Mouse (Mus musculus): ENCODE results near the gene Rad23b. TPM values are rescaled to one million over a fixed set of nuclear protein-coding genes. Genes with fewer than 3 reads are reported as not detected.
"Not testable (repeated sequence)": the region's sequence is repeated elsewhere in the genome, so short reads cannot be mapped to it uniquely, and the experiment has no call there.

Gene Rad23b
- polyA plus RNA-seq, 1 experiment from 2014 or later = 167 TPM

- Histone ChIP-seq H3K36me3 (ENCODE audit: inconsistent target) (peaks cover 12% of the 10 kb centered on the region; the same call in 1 of the 2 replicates), H3K79me2 (ENCODE audit: inconsistent target) (peaks cover 12% of the 10 kb centered on the region; the same call in 1 of the 2 replicates), H3K4me3 (ENCODE audit: inconsistent target) (no peak overlapping the region), H3K27ac (peak overlapping the region; percentile 48)
- 20% methylated on average over 2 of the region's 2 CpGs for WGBS (ENCODE audit: missing documents)
Observed at GRCm38 (mm10) chr4:55386768-55387167, 36.9 kb downstream of the Rad23b start.

DNA sequence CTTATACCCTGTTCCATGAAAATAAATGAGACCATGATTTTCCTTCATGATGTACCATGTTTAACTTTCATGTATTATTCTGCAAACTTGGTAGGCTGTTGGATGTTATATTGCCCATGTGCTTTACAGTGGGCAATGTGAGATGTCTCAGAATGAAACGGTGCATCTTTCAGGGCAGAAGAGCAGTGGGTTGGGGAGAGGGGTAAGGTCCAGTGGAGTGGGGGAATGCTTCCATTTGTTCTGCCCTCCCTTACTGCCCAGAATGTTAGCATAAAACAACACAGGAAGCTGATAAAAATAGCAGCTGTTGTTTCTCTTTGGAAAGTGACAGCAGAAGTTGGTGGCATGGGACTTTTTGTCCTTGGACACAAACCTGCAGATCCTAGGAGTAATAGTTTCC lies 41.6 kb downstream of the Rad23b start:
- Histone ChIP-seq H3K4me3 (ENCODE audit: inconsistent target) (no peak overlapping the region), H3K36me3 (ENCODE audit: inconsistent target) (no peaks in the 10 kb centered on the region), H3K79me2 (ENCODE audit: inconsistent target) (peaks cover 12% of the 10 kb centered on the region; the same call in 1 of the 2 replicates), H3K27ac (peak overlapping the region; percentile 34)
- 100% methylated on average over 1 of the region's 1 CpGs for WGBS (ENCODE audit: missing documents)

GRCm38 (mm10) chr4:55392445-55392844 lies 42.6 kb downstream of the Rad23b start:
- no peaks in the 10 kb centered on the region for H3K36me3 ChIP-seq (ENCODE audit: inconsistent target)
- no peak overlapping the region for H3K4me3 ChIP-seq (ENCODE audit: inconsistent target)
- H3K79me2 ChIP-seq (ENCODE audit: inconsistent target) = peaks cover 12% of the 10 kb centered on the region; the same call in 1 of the 2 replicates
- WGBS (ENCODE audit: missing documents) = 92% methylated on average over 7 of the region's 7 CpGs
- H3K27ac ChIP-seq = no peak overlapping the region

DNA sequence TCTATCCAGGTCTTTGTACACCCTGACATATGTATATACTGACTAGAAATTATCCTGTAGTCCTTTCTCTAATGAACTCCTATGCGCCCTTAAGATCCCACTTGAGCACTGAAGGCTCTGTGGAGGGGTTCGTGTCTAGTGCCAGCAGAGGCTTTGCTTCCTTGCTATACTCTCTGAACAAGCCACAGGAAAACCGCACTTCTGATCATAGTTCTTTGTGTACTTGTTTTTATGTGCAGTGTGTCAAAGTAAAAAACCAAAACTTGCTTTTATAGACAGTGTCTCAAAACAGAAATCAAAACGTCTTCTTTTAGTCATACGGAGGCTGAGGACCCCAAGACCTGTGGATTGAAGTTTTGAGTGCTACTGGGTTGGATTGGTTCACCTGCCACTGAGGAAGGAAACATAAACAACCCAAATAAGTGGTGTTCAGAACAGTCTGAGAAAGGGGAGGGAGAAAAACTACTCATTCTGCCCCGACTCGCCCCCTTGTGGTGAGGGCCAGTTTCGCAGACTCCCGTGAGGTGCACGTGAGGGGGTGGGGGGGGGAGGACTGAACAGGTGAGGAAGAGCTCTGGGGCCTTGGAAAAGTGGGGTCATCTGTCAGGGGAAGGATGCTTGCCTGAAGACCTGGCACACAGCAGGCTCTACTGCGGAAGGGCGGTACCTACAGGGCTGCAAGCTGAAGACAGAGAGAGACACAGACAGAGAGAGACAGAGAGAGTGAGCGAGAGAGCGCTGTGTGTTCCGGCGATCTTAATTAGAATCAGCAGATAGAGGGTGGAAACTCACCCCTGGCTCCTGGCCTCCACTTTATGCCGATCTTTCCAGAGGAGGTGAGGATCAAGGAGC lies 48.3 kb downstream of the Rad23b start:
- Histone ChIP-seq H3K27ac (no peak overlapping the region), H3K79me2 (ENCODE audit: inconsistent target) (no peaks in the 10 kb centered on the region), H3K36me3 (ENCODE audit: inconsistent target) (no peaks in the 10 kb centered on the region), H3K4me3 (ENCODE audit: inconsistent target) (no peak overlapping the region)
- 31% methylated on average over 16 of the region's 17 CpGs for WGBS (ENCODE audit: missing documents)

- WGBS (ENCODE audit: missing documents) = 95% methylated on average over 11 of the region's 11 CpGs
- no peak overlapping the region for H3K4me3 ChIP-seq (ENCODE audit: inconsistent target)
- H3K79me2 ChIP-seq (ENCODE audit: inconsistent target) = no peaks in the 10 kb centered on the region
Observed at GRCm38 (mm10) chr4:55398901-55399300, 49.1 kb downstream of the Rad23b start.

GRCm38 (mm10) chr4:55405329-55405728 lies 55.5 kb downstream of the Rad23b start:
- Histone ChIP-seq H3K36me3 (ENCODE audit: inconsistent target) (no peaks in the 10 kb centered on the region), H3K27ac (no peak overlapping the region), H3K79me2 (ENCODE audit: inconsistent target) (no peaks in the 10 kb centered on the region), H3K4me3 (ENCODE audit: inconsistent target) (no peak overlapping the region)
- WGBS (ENCODE audit: missing documents) = 92% methylated on average over 3 of the region's 3 CpGs

More at GRCm38 (mm10) chr4:55398901-55399300, 49.1 kb downstream of the Rad23b start:
- Histone ChIP-seq H3K36me3 (ENCODE audit: inconsistent target) (no peaks in the 10 kb centered on the region), H3K27ac (no peak overlapping the region)

GRCm38 (mm10) chr4:55406558-55406957 lies 56.7 kb downstream of the Rad23b start:
- 94% methylated on average over 1 of the region's 1 CpGs for WGBS (ENCODE audit: missing documents)
- no peaks in the 10 kb centered on the region for H3K79me2 ChIP-seq (ENCODE audit: inconsistent target)
- no peak overlapping the region for H3K27ac ChIP-seq
- H3K4me3 ChIP-seq (ENCODE audit: inconsistent target) = no peak overlapping the region
- H3K36me3 ChIP-seq (ENCODE audit: inconsistent target) = no peaks in the 10 kb centered on the region

DNA sequence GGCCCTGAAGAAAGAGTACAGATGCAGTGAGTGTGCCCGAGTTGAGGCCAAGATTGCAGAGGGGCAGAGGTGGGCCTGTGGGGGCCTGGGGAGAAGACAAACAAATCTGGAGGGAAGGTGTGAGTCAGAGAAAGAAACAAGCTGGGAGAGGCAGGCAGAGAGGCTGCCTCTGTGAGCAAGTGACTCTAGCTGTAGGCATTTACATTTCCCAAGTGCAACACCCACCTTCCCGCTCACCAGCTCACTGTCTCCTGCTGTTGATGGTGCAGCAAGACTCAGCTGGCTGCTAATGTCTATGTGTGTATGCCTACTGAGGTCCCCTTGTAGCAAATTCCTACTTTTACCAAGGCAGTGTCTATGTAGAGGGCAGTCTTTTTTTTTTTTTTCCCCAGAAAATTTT lies 58.2 kb downstream of the Rad23b start:
- 83% methylated on average over 2 of the region's 2 CpGs for WGBS (ENCODE audit: missing documents)
- Histone ChIP-seq H3K4me3 (ENCODE audit: inconsistent target) (no peak overlapping the region), H3K79me2 (ENCODE audit: inconsistent target) (no peaks in the 10 kb centered on the region), H3K36me3 (ENCODE audit: inconsistent target) (no peaks in the 10 kb centered on the region), H3K27ac (no peak overlapping the region)

DNA sequence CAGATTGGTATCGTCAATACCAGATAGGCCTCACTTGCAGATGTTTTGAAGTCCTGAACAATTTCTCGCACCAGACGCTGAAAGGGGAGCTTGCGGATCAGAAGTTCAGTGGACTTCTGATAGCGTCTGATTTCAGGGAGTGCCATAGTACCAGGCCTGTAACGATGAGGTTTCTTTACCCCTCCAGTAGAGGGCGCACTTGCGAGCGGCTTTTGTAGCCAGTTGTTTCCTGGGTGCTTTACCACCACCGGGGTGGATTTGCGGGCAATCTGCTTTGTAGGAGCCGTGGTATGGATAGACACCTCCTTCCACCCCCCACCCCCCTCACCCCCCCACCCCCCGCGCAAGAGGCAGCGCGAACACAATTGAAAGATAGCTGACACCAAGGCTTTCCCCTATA lies 59.2 kb downstream of the Rad23b start:
- H3K79me2 ChIP-seq (ENCODE audit: inconsistent target) = no peaks in the 10 kb centered on the region
- no peak overlapping the region for H3K4me3 ChIP-seq (ENCODE audit: inconsistent target)
- no peak overlapping the region for H3K27ac ChIP-seq
- H3K36me3 ChIP-seq (ENCODE audit: inconsistent target) = no peaks in the 10 kb centered on the region
- WGBS (ENCODE audit: missing documents) = 94% methylated on average over 11 of the region's 16 CpGs

- not testable (repeated sequence) for H3K36me3 ChIP-seq (ENCODE audit: inconsistent target); H3K4me3 ChIP-seq (ENCODE audit: inconsistent target); H3K79me2 ChIP-seq (ENCODE audit: inconsistent target); H3K27ac ChIP-seq
- WGBS (ENCODE audit: missing documents) = 55% methylated on average over 1 of the region's 1 CpGs
Observed at GRCm38 (mm10) chr4:55409578-55410224, 59.9 kb downstream of the Rad23b start.

DNA sequence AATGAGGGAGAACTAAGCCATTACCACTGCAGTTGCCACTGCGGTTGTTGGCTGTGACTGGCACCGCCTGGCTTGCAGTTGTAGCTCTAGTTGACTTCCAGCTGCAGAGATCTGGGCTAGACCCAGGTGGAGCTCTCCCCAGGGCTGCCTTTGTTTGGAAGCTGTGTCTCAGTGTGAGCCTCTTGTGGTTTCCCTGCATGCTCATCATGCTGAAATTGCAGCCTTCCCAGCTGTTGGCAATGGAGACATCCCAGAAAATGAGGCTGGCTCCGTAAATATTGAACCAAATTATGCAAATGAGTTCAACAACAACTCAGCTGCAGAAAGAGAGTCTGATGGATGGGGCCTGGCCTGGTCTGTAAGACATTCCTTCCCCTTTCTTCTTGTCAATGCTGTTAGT lies 66.0 kb downstream of the Rad23b start:
- H3K36me3 ChIP-seq (ENCODE audit: inconsistent target) = no peaks in the 10 kb centered on the region
- H3K79me2 ChIP-seq (ENCODE audit: inconsistent target) = no peaks in the 10 kb centered on the region
- WGBS (ENCODE audit: missing documents) = 42% methylated on average over 3 of the region's 3 CpGs
- H3K4me3 ChIP-seq (ENCODE audit: inconsistent target) = no peak overlapping the region
- H3K27ac ChIP-seq = no peak overlapping the region

DNA sequence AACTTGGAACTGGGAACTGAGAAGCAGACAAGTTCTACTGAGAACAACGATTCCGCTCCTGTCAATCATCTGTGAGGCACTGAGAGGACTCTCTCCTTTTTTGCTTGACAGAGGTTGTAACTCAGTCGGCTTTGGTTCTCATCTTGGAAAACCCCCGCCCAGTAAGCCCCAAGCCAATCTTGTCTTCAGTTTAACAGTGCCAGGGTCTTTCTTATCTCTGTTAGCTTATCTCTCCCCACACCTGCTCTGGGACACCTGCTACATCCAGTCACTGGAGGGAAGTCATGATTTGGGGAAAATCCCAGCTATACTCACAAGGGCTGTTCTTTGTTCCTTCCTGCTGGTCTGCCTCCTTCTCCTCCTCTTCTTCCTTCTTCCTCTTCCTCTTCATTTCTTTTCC lies 76.4 kb downstream of the Rad23b start:
- H3K79me2 ChIP-seq (ENCODE audit: inconsistent target) = no peaks in the 10 kb centered on the region
- H3K27ac ChIP-seq = no peak overlapping the region
- H3K4me3 ChIP-seq (ENCODE audit: inconsistent target) = no peak overlapping the region
- 72% methylated on average over 4 of the region's 4 CpGs for WGBS (ENCODE audit: missing documents)
- no peaks in the 10 kb centered on the region for H3K36me3 ChIP-seq (ENCODE audit: inconsistent target)

Data from macrophage (primary cell).